Mouse (Mus musculus) forebrain, embryonic 16.5 days (tissue): Measurements from ENCODE around the gene Nat8l. TPM values are rescaled to one million over a fixed set of nuclear protein-coding genes. Genes with fewer than 3 reads are reported as not detected.
A peak's percentile ranks its signal among the peaks of the same experiment; 100 is the strongest.

Experiments used
- ATAC-seq: fragments of 200-750 bp; cut with Nextera tagmentation; 2 replicates; pipeline ENCODE4 v1.8.0; 2017; ENCODE audit warnings: mild to moderate bottlenecking, moderate library complexity
- H3K27ac ChIP-seq: fragments of 300-500 bp; sonication (generic); 2 replicates; pipeline ENCODE4 v1.5.1; 2014; ENCODE audit warnings: low read length, control low read depth
- H3K27me3 ChIP-seq: fragments of 300-500 bp; sonication (generic); replicated peaks from 2 replicates; pipeline ENCODE4 v1.6.1; 2014; ENCODE audit warnings: low read length; ENCODE audit not compliant: control insufficient read depth, insufficient read depth
- H3K36me3 ChIP-seq: fragments of 300-500 bp; sonication (generic); 2 replicates; pipeline ENCODE4 v1.6.1; 2014; ENCODE audit not compliant: control insufficient read depth, insufficient read depth
- H3K4me1 ChIP-seq: fragments of 300-500 bp; sonication (generic); replicated peaks from 2 replicates; pipeline ENCODE4 v1.6.1; 2014; ENCODE audit warnings: low read length; ENCODE audit not compliant: control insufficient read depth, insufficient read depth
- H3K4me2 ChIP-seq: fragments of 300-500 bp; sonication (generic); 2 replicates; pipeline ENCODE4 v1.6.1; 2014; ENCODE audit warnings: mild to moderate bottlenecking, low read length, control low read depth
- H3K4me3 ChIP-seq: fragments of 300-500 bp; sonication (generic); replicated peaks from 2 replicates; pipeline ENCODE4 v1.5.1; 2014; ENCODE audit warnings: mild to moderate bottlenecking, low read length, control low read depth
- H3K9ac ChIP-seq: fragments of 300-500 bp; sonication (generic); replicated peaks from 2 replicates; pipeline ENCODE4 v1.6.1; 2014; ENCODE audit warnings: low read depth, low read length, control low read depth
- H3K9me3 ChIP-seq: fragments of 300-500 bp; sonication (generic); 2 replicates; pipeline ENCODE4 v1.6.1; 2016; ENCODE audit warnings: low read length; ENCODE audit not compliant: control insufficient read depth
- WGBS: fragments of 180-500 bp; shearing (Covaris S2); extraction: QIAGEN DNeasy Blood & Tissue Kit; methylation state at CpG from one replicate; pipeline ENCODE4 v1.1.7; 2014; 5-methylcytosine and 5-hydroxymethylcytosine counted together
- polyA plus RNA-seq: library from polyadenylated mRNA; unstranded; fragments of >200 nt; fragmentation: Nextera tagmentation; extraction: Ambion mirVana; gene quantifications from 2 replicates; pipeline ENCODE4 v1.2.1, GENCODE M21; 2015

Nat8l gene
- polyA plus RNA-seq, 1 experiment from 2014 or later = 4.7 TPM

GRCm38 (mm10) chr5:33982731-33983259 lies 13.0 kb upstream of the Nat8l start:
- peak overlapping the region; percentile 91 for H3K27ac ChIP-seq
- peak overlapping the region; percentile 86 for H3K4me2 ChIP-seq
- H3K4me3 ChIP-seq = peak overlapping the region; percentile 95
- ATAC-seq = peak; percentile 36
- no peaks in the 10 kb centered on the region for H3K9me3 ChIP-seq
- peaks cover 28% of the 10 kb centered on the region for H3K4me1 ChIP-seq
- peak overlapping the region; percentile 97 for H3K9ac ChIP-seq
- H3K36me3 ChIP-seq = peaks cover 5% of the 10 kb centered on the region; the same call in 1 of the 2 replicates
- WGBS = 2% methylated on average over 26 of the region's 26 CpGs
- H3K27me3 ChIP-seq = no peaks in the 10 kb centered on the region

DNA sequence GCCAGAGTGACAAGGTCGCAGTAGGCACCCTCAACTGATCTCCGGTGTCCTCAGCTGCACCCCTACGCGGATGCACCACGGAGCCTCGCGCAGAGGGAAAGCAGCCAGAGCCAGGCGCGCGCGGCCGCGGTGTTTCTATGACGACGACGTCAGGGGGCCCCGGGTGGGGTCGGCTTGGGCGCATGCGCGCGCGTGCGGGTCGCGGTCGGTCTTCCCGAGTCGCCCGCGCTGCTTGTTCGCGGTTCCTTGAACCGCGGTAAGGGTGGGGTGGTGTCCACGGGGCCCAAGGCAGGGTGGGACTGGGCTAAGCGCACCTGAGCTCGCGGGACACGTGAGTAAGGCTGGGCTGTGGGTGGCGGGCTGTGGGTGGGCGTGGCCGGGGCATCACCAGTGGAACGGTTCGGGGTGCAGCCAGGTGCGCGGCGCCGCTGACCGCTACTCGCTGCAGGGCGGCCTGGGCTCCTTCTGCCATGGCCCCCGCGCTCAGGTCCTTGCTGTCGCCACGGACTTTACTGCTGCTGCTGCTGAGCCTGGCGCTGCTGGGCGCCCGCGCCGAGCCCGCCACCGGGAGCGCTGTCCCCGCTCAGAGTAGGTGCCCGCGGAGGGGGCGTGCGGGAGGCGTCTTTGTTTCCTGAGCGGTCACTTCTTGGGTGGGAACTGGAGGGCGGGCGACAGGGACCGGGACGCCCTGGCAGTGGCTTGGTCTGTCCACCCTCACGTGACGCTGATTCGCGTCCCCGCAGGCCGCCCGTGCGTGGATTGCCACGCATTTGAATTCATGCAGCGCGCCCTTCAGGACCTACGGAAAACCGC lies 12.3 kb upstream of the Nat8l start, which contains the start of gene Gm1673:
TSS of gene Gm1673 (plus strand) at position 125 of the 813 bp plus-strand sequence.
- peaks cover 5% of the 10 kb centered on the region; the same call in 1 of the 2 replicates for H3K36me3 ChIP-seq
- H3K4me1 ChIP-seq = peaks cover 28% of the 10 kb centered on the region
- H3K9me3 ChIP-seq = no peaks in the 10 kb centered on the region
- H3K27me3 ChIP-seq = no peaks in the 10 kb centered on the region
- peak; percentile 91 for ATAC-seq
- H3K4me3 ChIP-seq = peak within 1 kb of the TSS; percentile 95
- H3K27ac ChIP-seq = peak within 1 kb of the TSS; percentile 91
- WGBS = 0% methylated on average over 83 of the region's 88 CpGs
- H3K9ac ChIP-seq = peak within 1 kb of the TSS; percentile 97
- H3K4me2 ChIP-seq = peak within 1 kb of the TSS; percentile 86

- H3K27ac ChIP-seq = peak overlapping the region; percentile 98
- peak overlapping the region; percentile 94 for H3K9ac ChIP-seq
- peak overlapping the region; percentile 91 for H3K4me3 ChIP-seq
- ATAC-seq = no peak
- H3K27me3 ChIP-seq = no peaks in the 10 kb centered on the region
- no peaks in the 10 kb centered on the region for H3K9me3 ChIP-seq
- peaks cover 32% of the 10 kb centered on the region for H3K4me1 ChIP-seq
- no peaks in the 10 kb centered on the region for H3K36me3 ChIP-seq
- WGBS = 34% methylated on average over 28 of the region's 28 CpGs
- H3K4me2 ChIP-seq = peak overlapping the region; percentile 65
Observed at GRCm38 (mm10) chr5:33994671-33995625, 836 bp upstream of the Nat8l start.

- ATAC-seq = no peak
- H3K27ac ChIP-seq = peak overlapping the region; percentile 98
- no peaks in the 10 kb centered on the region for H3K9me3 ChIP-seq
- H3K36me3 ChIP-seq = no peaks in the 10 kb centered on the region
- WGBS = 0% methylated on average over 49 of the region's 55 CpGs
- H3K9ac ChIP-seq = peak overlapping the region; percentile 94
- peak overlapping the region; percentile 65 for H3K4me2 ChIP-seq
- peaks cover 34% of the 10 kb centered on the region for H3K4me1 ChIP-seq
- H3K27me3 ChIP-seq = no peaks in the 10 kb centered on the region
- peak overlapping the region; percentile 91 for H3K4me3 ChIP-seq
Observed at GRCm38 (mm10) chr5:33996694-33997045, 886 bp downstream of the Nat8l start.

GRCm38 (mm10) chr5:33997051-33997741 lies 1.4 kb downstream of the Nat8l start:
- Histone ChIP-seq H3K4me1 (peaks cover 34% of the 10 kb centered on the region), H3K27ac (peak overlapping the region; percentile 98), H3K4me3 (peak overlapping the region; percentile 91), H3K9ac (peak overlapping the region; percentile 94), H3K27me3 (no peaks in the 10 kb centered on the region), H3K36me3 (no peaks in the 10 kb centered on the region), H3K4me2 (peak overlapping the region; percentile 65), H3K9me3 (no peaks in the 10 kb centered on the region)
- ATAC-seq = peak; percentile 39
- under 1% methylated on average over 77 of the region's 80 CpGs for WGBS

DNA sequence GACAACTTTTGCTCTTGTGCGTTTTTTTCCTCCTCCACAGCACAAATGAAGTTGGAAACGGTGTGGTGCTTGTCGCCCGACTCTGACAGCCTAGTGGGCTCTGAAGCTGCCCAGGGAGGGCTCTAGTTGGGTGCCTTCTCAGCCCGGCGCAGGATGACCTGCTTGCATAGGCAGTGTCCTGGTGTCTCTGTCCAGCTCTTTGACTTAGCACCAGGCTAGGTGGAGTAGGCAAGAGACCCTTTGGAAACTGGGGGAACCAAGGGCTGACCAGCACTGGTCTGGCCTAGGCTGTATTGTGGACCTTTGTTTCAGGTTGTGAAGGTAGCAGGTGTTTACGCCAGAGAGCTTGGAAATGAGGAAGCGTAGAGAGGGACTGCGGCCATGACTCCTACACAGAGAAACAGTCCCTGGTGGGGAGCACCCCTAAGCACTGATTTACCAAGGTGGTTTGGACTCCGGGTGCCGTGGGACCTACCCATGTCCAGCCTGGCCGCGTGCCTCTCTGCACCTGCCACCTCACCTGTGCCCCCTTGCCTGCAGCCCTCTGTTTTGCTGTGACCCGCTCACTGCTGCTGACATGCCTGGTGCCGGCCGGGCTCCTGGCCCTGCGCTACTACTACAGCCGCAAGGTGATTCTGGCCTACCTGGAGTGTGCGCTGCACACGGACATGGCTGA lies 2.2 kb downstream of the Nat8l start:
- no peaks in the 10 kb centered on the region for H3K27me3 ChIP-seq
- peak overlapping the region; percentile 94 for H3K9ac ChIP-seq
- H3K9me3 ChIP-seq = no peaks in the 10 kb centered on the region
- ATAC-seq = no peak
- H3K4me1 ChIP-seq = peaks cover 34% of the 10 kb centered on the region
- peak overlapping the region; percentile 65 for H3K4me2 ChIP-seq
- no peak overlapping the region for H3K27ac ChIP-seq
- 69% methylated on average over 20 of the region's 20 CpGs for WGBS
- H3K36me3 ChIP-seq = no peaks in the 10 kb centered on the region
- peak overlapping the region; percentile 91 for H3K4me3 ChIP-seq

GRCm38 (mm10) chr5:33998505-33998877 lies 2.7 kb downstream of the Nat8l start:
- H3K9ac ChIP-seq = no peak overlapping the region; the same call in 1 of the 2 replicates
- peaks cover 36% of the 10 kb centered on the region for H3K4me1 ChIP-seq
- no peaks in the 10 kb centered on the region for H3K9me3 ChIP-seq
- no peak overlapping the region for H3K27ac ChIP-seq
- WGBS = 89% methylated on average over 3 of the region's 3 CpGs
- peak overlapping the region; percentile 65 for H3K4me2 ChIP-seq
- H3K36me3 ChIP-seq = no peaks in the 10 kb centered on the region
- ATAC-seq = no peak
- peak overlapping the region; percentile 91 for H3K4me3 ChIP-seq
- H3K27me3 ChIP-seq = no peaks in the 10 kb centered on the region

DNA sequence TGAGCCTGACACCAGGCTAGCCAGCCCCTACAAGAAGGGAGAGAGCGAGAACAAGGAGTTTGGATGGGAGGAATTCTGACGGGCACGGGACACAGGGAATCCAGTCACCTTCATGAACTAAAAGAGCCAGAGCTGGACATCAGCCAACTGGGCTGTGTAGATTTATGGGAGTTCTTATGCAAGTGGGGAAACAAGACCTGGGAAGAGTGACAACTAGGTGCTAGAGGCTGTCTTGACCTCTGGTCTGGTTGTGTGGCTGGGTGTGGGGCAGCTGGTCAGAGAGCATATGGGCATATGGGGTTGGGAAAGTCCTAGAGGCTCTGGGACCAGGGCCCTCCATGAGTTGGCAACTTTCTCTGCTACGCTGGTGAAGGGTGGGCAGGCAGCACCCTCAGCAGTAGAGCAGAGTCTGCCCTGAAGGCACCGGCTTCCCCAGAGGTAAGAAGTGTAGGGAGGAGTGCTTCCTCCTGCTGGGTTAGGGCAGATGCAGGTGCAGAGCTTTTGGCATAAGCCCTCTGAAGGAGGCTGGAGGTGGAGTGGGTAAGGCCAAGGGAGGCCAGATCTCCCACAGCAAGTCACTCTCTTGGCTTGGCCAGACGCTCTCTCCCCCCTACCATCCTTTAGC lies 3.8 kb downstream of the Nat8l start:
- Histone ChIP-seq H3K9ac (no peak overlapping the region), H3K4me2 (no peak overlapping the region), H3K4me3 (no peak overlapping the region), H3K36me3 (no peaks in the 10 kb centered on the region), H3K27ac (no peak overlapping the region), H3K27me3 (no peaks in the 10 kb centered on the region), H3K4me1 (peaks cover 38% of the 10 kb centered on the region), H3K9me3 (no peaks in the 10 kb centered on the region)
- 78% methylated on average over 6 of the region's 6 CpGs for WGBS
- ATAC-seq = no peak
